Mouse (Mus musculus) bone marrow macrophage, adult 2 months (primary cell): ENCODE data around the gene Aqp2. TPM values are rescaled to one million over a fixed set of nuclear protein-coding genes. Genes with fewer than 3 reads are reported as not detected.
A peak's percentile ranks its signal among the peaks of the same experiment; 100 is the strongest.

Experiments
- H3K27ac ChIP-seq: 2 replicates; pipeline ENCODE4 v1.5.1; 2012; ENCODE audit warnings: low read depth, low read length; ENCODE audit not compliant: insufficient read depth
- H3K4me1 ChIP-seq: 2 replicates; pipeline ENCODE4 v1.6.1; 2012; ENCODE audit warnings: low read length; ENCODE audit not compliant: control insufficient read depth, insufficient read depth
- H3K4me3 ChIP-seq: 2 replicates; pipeline ENCODE4 v1.5.1; 2012; ENCODE audit warnings: mild to moderate bottlenecking, low read length, moderate library complexity; ENCODE audit not compliant: insufficient read depth
- CTCF ChIP-seq: IDR thresholded peaks from 2 replicates; pipeline ENCODE4 v1.5.1; 2012; ENCODE audit warnings: low read depth, mild to moderate bottlenecking, low read length, moderate library complexity
- POLR2A ChIP-seq: IDR thresholded peaks from 2 replicates; pipeline ENCODE4 v1.6.1; 2012; ENCODE audit warnings: mild to moderate bottlenecking, low read depth, low read length, borderline replicate concordance
- polyA plus RNA-seq: library from polyadenylated mRNA; stranded (reverse); fragments of >200 nt; gene quantifications from 2 replicates; pipeline ENCODE4 v1.2.4, GENCODE M21; 2012; ENCODE audit not compliant: missing spikeins, insufficient read depth, insufficient read length

Gene Aqp2
- polyA plus RNA-seq, 1 experiment, result not detected

DNA sequence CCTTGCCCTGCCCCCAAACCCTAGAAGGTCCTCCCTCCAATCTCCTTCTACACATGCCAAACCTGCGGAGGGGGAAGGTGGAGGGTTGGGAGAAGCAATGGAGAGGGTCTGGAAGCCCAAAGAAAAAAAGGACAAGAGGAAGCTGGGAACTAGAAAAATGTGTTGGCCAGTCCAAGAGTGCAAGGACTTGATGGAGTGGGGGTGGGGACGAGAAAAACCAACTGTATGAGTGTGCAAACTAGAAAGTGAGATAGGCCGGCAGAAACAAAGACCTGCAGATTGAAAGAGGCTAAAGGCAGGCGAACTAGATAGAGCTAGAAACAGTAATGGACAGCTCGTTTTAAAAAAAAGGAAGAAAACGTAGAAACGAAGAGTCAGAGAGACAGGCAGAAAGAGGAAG lies 10.8 kb downstream of the Aqp2 start:
- H3K27ac ChIP-seq, result no peak overlapping the region
- TF ChIP-seq CTCF (no peak), POLR2A (no peak)
- no peak overlapping the region for H3K4me3 ChIP-seq

DNA sequence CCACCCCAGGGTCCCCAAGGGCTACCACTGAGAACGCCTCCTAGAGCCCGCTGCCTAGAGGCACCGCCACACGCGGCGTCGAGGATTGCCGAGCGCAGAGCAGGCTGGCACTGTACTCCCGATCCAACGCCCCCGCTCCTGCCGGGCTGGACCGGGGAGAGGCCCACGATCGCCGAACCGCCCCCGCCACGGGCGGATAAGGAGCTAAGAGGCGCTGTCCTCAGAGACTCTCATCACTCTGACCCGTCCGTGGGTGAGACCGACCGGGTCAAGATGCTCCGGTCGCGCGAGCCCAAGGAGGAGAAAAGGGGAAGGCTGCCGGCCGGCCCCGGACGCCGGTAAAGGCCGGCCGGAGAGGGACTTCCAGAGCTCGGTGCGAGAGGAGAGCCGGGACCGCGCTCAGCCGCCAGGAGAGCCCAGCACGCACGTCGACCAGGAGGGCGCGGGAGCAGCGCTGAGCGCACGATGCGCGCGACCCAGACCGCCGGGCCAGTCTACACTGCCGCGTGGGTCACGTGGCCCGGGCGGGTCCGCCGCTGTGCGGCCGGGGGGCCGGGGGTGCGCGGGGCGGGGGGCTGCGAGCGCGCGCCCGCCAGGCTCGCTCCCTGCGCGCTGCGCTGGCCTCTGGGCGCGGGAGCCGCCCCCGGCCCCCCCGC lies 11.7 kb downstream of the Aqp2 start, which contains the start of gene Aqp5:
Gene Aqp5, plus strand, starts transcription at position 354 of the 656 bp plus-strand sequence.
- Histone ChIP-seq H3K4me3 (no peak within 1 kb of the TSS), H3K4me1 (no peaks in the 10 kb centered on the region), H3K27ac (no peak within 1 kb of the TSS)
- TF ChIP-seq CTCF (no peak), POLR2A (no peak)

More for the DNA sequence above, 10.8 kb downstream of the Aqp2 start:
- peaks cover 8% of the 10 kb centered on the region for H3K4me1 ChIP-seq

DNA sequence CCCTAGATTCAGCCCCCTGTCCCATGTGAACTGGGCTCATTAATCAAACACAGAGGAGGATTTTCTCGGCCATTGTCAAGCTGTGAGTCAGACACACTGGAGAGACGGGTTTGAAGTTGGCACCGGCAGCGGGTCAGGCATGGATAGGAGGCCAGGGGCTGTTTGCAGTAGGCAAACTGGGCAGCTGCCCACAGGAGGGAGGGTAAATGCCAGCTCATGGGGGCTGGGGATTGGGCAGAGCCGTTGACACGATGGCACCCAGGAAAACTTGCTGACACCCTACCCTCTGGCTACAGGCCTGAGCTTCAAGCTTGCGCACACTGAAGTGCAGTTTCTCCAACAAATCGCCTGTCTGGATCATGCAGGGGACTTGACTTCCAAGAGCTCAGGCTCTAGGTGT lies 13.3 kb downstream of the Aqp2 start:
- TF ChIP-seq POLR2A (no peak), CTCF (no peak)
- H3K4me3 ChIP-seq, result no peak overlapping the region
- no peak overlapping the region for H3K27ac ChIP-seq
- no peaks in the 10 kb centered on the region for H3K4me1 ChIP-seq

DNA sequence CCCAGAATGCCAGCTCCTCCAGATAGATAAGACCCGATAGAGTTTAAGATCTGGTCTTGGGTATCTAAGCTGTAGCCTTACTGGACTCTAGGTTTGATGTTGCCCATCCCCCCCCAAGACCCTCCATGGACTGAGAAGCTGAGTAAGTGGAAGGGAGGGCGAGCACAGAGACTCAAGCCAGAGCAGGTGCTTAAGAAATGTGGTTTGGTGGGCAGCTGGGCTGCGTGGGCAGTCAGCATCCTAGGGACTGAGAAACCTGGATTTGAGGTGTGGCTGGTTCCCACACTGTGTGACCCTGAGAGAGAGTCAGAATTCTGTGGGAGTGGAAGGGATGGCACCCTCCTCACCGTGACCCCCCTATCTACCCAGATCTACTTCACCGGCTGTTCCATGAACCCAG lies 14.0 kb downstream of the Aqp2 start:
- Histone ChIP-seq H3K4me3 (no peak overlapping the region), H3K4me1 (no peaks in the 10 kb centered on the region), H3K27ac (no peak overlapping the region)
- TF ChIP-seq CTCF, result no peak
- no peak for TF ChIP-seq POLR2A

DNA sequence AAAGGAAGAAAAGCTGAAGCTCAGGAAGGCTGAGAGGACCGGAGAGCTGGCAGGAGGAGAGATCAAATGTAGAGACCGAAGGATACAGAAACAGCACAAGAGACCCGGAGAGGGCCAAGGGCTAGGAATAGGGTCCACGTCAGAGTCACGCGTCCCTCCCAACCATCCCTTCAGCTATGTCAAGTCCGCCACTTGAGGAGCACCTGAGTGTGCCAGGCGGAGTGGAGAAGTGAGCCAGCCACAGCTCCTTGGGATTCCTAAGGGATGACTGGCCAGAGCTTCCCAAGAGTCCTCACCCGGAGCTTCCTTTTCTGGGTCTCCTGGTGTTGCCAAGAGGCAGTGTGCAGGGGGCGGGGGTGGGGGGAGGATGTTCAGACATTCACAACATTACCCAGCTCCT lies 16.1 kb downstream of the Aqp2 start:
- H3K27ac ChIP-seq, result no peak overlapping the region
- no peak for TF ChIP-seq CTCF
- TF ChIP-seq POLR2A, result no peak
- no peaks in the 10 kb centered on the region for H3K4me1 ChIP-seq
- no peak overlapping the region for H3K4me3 ChIP-seq

DNA sequence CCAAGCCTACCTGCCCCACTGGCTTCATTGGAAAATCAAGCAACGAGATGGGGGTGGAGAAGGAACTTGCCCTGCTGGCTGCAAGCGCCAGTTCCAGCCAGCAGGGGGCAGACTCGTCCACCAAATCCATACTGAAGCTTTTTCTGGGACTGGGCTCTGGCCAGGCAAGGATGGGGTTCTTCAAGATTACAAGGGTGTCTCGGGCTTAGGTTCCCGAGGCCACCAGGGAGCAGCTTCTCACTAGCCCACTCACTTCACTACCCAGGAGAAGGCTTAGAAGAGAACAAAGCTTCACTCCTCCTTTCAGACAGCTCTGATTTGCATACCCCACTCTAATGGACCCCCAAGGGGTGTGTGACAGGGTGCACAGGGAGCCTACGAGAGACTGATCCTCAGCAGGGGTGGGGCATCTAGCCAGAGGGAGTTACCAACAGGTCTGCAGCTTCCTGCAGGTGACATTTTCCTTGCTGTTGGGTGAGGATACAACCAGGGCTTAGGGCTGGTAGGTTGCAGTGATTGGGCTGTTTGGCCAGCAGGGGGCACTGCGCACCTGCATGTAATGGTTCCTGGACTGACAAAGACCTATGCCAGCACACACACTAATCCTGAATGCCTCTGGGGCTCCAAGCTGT lies 17.3 kb downstream of the Aqp2 start:
- TF ChIP-seq POLR2A (no peak), CTCF (peak; percentile 92)
- no peaks in the 10 kb centered on the region for H3K4me1 ChIP-seq
- H3K4me3 ChIP-seq, result no peak overlapping the region
- no peak overlapping the region for H3K27ac ChIP-seq

DNA sequence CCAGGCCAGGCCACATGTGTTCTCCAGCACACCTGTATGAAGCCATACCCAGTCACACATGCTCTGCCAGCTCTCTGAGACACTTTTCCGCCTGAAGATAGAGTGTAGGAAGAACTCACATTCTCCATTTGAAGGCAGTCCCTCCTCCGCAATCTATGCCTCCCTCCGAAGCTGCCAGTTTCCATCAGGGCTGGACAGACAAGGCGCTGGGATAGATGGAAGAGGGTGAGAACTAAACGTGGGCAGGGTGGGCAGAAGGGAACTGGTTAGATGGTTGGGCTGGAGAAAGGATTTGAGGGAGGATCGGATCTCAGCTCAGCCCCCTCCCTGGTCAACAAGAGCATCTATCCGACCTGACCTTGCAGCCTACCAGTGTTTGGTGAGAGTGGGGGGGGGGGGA lies 18.0 kb downstream of the Aqp2 start:
- Histone ChIP-seq H3K4me3 (no peak overlapping the region), H3K27ac (no peak overlapping the region), H3K4me1 (no peaks in the 10 kb centered on the region)
- TF ChIP-seq CTCF, result no peak
- no peak for TF ChIP-seq POLR2A

DNA sequence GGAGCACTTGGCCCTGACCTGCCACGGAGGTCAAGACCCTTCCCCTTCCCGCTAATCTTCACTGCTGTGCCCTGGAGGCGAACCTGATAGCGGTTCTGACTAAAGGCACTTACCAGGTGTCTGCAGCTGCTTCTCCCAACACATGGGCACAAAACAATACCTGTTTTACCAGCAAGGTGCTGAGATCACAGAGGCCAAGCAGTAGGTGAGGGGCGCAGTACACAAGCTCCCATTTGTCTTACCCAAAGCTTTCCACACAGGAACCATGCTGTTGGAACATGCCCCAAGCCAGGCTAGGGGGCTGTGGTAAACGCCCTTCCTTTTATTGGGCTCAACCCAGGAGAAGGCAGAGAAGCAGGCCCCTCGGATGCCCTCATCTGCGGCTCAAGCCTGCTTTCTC lies 18.7 kb downstream of the Aqp2 start:
- Histone ChIP-seq H3K4me1 (no peaks in the 10 kb centered on the region), H3K27ac (no peak overlapping the region), H3K4me3 (no peak overlapping the region)
- no peak for TF ChIP-seq CTCF
- no peak for TF ChIP-seq POLR2A

DNA sequence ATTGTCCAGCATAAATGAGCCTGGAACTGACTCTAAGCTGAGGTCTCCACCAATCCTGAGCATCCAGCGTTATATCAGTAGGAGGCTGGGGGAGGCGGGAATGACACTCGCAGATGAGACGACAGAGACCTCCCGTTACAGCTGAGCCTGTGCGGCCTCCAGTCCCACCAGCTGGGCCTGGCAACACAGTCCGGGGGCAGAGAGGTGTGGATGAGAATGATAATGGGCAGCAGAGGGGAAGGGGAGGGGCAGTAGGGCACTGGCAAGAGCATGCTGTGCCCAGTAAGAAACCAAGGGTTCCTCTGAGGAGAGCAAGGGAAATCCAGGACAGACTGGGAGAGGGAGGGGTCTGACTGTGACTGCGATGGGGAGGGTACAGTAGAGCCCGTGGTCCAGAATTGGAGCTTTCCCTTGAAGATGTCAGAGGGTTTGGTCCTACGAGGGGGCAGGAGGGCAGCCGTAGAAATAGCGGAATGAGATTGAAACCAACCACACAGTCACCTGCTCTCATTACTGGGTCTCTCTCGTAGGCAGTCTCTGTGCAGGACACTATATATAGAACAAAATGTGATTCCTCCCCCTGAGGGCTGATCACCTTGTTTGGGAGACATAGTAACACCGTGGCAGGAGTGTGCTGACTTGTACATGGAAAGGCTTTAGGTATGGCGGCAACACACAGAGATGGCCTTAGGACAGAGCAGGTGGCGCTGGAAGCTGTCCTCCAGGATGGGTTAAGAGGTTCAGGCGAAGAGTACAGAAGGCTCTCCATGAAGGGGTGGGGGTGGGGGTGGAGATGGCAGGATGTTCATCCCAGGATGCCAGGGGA lies 20.6 kb downstream of the Aqp2 start:
- Histone ChIP-seq H3K4me1 (no peaks in the 10 kb centered on the region), H3K27ac (no peak overlapping the region), H3K4me3 (no peak overlapping the region)
- TF ChIP-seq POLR2A, result no peak
- TF ChIP-seq CTCF, result no peak
